Mouse (Mus musculus): Measurements from ENCODE around the gene Il12rb1. TPM values are rescaled to one million over a fixed set of nuclear protein-coding genes. Genes with fewer than 3 reads are reported as not detected.

Gene Il12rb1
- polyA plus RNA-seq, 1 experiment from 2014 or later = not detected

DNA sequence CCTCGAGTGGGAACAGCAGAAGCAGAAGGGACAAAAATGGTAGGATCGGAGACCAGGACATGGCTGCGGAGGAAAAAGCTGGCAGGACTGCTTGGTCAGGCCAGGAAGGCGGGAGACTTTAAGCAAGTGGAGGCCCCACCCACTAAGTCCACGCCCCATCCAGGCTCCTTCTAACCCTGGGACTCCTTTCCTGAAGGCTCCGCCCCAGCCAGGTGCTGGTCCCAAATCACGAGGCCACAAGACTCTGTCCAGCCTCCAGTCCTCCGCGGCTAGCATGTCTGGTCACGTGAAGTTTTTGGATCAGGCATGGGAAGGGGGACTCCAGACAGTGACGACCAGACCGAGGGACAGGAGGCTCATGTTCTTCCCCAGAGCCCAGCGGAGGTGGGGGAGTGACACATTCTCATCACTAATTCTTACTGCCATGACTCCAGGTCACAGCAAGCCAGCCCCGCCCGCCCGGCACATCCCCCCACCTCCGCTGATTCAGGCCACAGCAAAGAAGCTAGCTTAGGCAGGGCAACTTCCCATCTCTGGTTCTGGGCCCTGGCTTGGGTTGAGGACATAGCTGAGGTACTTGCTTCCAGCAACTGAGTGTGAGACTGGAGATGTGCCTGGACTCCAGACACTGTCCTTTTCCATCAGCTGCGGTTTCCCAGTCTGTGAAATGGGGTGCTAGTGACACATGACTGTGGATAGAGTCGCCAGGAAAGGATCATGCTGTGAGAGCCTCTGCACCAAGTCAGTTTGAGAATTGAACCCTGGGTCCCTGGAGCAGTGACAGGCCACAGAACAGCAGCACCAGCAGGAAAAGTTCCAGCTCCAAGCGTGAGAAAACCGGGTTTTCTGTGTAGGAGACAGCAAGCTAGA, 41.4 kb upstream of the Il12rb1 start:
- no peaks in the 10 kb centered on the region for H3K9me3 ChIP-seq
- H3K36me3 ChIP-seq = peaks cover 35% of the 10 kb centered on the region
- peak overlapping the region; percentile 23 for H3K4me3 ChIP-seq
- H3K9ac ChIP-seq = peak overlapping the region; percentile 28; the same call in 1 of the 2 replicates
- peaks cover 21% of the 10 kb centered on the region for H3K27me3 ChIP-seq
- WGBS = 11% methylated on average over 21 of the region's 21 CpGs
- peak overlapping the region; percentile 51 for H3K4me2 ChIP-seq
- no peak overlapping the region for H3K27ac ChIP-seq (replicated peaks)
- H3K4me1 ChIP-seq (replicated peaks) = peaks cover 26% of the 10 kb centered on the region
- ATAC-seq (ENCODE audit: low FRiP score, low read depth) = no peak

DNA sequence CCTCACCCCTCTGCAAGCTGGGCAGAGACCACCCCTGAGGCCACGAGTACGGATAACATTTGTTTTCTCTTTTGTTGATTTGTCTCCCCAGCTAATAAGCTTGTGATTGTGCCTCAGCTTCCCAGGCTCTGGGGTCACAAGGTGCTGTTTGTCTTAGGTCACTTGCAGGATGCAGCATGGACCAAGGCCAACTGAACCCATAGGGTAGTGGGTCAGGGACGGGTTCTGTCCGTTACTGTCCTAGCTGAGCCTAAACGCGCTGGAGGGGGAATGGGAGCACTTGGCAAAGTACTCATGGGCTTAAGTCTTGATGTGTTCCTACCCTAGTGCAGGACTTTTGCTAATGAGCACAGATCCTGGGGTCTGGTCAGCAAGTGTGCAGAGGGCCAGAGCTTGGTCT, 40.7 kb upstream of the Il12rb1 start:
- no peak overlapping the region for H3K4me2 ChIP-seq
- H3K4me1 ChIP-seq (replicated peaks) = peaks cover 33% of the 10 kb centered on the region
- no peak overlapping the region for H3K27ac ChIP-seq (replicated peaks)
- peaks cover 39% of the 10 kb centered on the region for H3K36me3 ChIP-seq
- no peak for ATAC-seq (ENCODE audit: low FRiP score, low read depth)
- H3K9me3 ChIP-seq = no peaks in the 10 kb centered on the region
- 77% methylated on average over 6 of the region's 6 CpGs for WGBS
- H3K9ac ChIP-seq = no peak overlapping the region
- H3K4me3 ChIP-seq = no peak overlapping the region
- H3K27me3 ChIP-seq = peaks cover 21% of the 10 kb centered on the region

DNA sequence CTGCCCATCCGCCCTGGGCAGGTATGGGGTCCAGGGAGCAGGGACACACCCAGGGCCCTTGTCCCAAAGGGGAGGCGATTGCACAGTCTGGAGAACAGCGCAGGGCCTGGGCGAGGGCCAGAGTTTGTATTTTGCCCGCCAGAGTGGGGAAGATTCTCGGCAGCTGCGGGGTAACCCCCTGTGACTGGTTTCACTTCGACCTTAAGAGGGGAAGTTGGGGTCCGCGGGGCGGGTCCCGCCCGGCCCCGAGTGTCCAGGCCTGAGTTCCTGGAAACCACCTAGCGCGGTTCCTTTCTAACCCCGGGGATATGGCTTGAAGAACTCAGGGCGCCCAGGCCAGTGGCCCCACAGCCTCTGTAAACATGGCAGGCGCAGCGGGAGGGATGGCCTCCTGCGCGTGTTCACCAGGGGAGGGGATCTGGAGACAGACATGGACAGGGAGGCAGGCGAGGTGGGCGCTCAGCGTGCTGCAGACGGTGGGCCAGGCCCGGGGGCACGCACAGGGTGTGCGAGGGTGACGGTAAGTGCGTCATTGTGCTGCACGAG, 39.9 kb upstream of the Il12rb1 start:
- Histone ChIP-seq H3K9me3 (no peaks in the 10 kb centered on the region), H3K9ac (no peak overlapping the region), H3K4me2 (no peak overlapping the region), H3K4me3 (no peak overlapping the region), H3K27ac (replicated peaks) (no peak overlapping the region), H3K36me3 (peaks cover 39% of the 10 kb centered on the region), H3K4me1 (replicated peaks) (peaks cover 41% of the 10 kb centered on the region), H3K27me3 (peaks cover 21% of the 10 kb centered on the region)
- 0 out of 2 replicates have a peak, but pooled peaks have one; percentile 2 for ATAC-seq (ENCODE audit: low FRiP score, low read depth)
- 97% methylated on average over 32 of the region's 32 CpGs for WGBS

DNA sequence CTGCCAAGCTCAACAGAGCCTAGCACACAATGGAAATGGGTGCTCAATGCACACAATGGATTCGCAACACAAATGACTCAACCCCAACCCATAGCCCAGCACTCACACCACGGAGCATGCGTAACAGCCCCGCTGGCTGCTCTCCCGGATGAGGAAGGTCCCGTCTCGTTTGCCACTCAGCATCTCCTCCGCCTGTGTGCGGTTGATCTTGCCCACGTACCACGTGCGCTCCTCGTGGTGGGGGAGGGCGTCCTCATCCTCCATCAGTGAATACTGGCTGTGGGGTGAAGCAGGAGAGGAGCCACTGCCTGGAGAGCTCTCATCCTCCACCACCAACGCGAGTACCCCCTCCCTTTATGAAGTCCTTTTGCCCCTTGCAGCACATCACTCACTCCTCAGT, 39.3 kb upstream of the Il12rb1 start:
- peaks cover 21% of the 10 kb centered on the region for H3K27me3 ChIP-seq
- H3K4me1 ChIP-seq (replicated peaks) = peaks cover 48% of the 10 kb centered on the region
- H3K4me3 ChIP-seq = no peak overlapping the region
- H3K36me3 ChIP-seq = peaks cover 39% of the 10 kb centered on the region
- H3K9ac ChIP-seq = no peak overlapping the region
- no peak overlapping the region for H3K4me2 ChIP-seq
- H3K9me3 ChIP-seq = no peaks in the 10 kb centered on the region
- 84% methylated on average over 16 of the region's 16 CpGs for WGBS
- no peak overlapping the region for H3K27ac ChIP-seq (replicated peaks)
- ATAC-seq (ENCODE audit: low FRiP score, low read depth) = peak; percentile 21

DNA sequence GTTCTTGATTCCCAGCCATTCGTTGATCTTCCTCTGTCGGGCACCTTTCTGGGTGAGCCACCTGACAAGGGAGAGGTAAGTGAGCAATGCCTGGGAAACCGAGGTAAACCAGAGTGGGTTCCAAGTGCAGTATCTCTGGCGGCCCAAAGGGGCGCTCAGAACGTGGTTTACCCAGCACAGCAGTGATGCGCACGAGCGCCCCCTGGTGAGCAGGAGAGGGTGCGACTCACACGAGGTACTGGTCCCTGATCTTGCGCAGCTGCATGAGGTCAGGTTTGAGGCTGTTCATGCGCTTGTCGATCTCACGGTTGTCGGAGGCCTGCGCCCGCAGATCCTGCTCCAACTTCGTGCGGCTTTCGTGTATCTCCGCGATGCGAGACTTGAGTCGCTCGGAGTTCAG, 38.9 kb upstream of the Il12rb1 start:
- Histone ChIP-seq H3K36me3 (peaks cover 39% of the 10 kb centered on the region), H3K4me3 (no peak overlapping the region), H3K27ac (replicated peaks) (0 out of 2 replicates have a peak overlapping the region, but pooled peaks have one; percentile 27), H3K9ac (no peak overlapping the region), H3K9me3 (no peaks in the 10 kb centered on the region), H3K4me2 (no peak overlapping the region), H3K27me3 (peaks cover 21% of the 10 kb centered on the region), H3K4me1 (replicated peaks) (peaks cover 52% of the 10 kb centered on the region)
- ATAC-seq (ENCODE audit: low FRiP score, low read depth) = peak; percentile 60
- 7% methylated on average over 26 of the region's 26 CpGs for WGBS

DNA sequence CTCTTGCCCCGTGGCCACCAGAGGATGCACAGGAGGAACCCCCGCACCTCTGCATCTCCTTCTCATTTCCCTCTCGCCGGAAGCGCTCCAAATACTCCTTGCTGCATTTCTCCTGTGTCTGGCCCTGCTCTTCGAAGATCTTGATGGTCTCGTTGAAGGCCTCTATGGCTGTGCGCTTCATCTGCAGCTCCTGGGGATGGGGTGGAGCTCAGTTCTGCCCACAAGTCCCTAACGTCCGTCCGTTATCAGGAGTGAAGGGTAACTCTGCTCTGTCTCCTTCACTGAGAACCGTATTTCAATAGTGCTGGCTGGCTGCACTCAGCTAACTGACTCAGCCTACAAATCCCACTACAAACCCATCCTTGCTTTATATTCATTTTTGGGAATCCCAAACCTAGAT, 38.4 kb upstream of the Il12rb1 start:
- WGBS = 75% methylated on average over 12 of the region's 12 CpGs
- Histone ChIP-seq H3K4me1 (replicated peaks) (peaks cover 57% of the 10 kb centered on the region), H3K9me3 (no peaks in the 10 kb centered on the region), H3K27me3 (peaks cover 21% of the 10 kb centered on the region), H3K4me2 (no peak overlapping the region), H3K4me3 (no peak overlapping the region), H3K27ac (replicated peaks) (peak overlapping the region; percentile 27; the same call in 1 of the 2 replicates), H3K9ac (no peak overlapping the region), H3K36me3 (peaks cover 39% of the 10 kb centered on the region)
- ATAC-seq (ENCODE audit: low FRiP score, low read depth) = no peak

DNA sequence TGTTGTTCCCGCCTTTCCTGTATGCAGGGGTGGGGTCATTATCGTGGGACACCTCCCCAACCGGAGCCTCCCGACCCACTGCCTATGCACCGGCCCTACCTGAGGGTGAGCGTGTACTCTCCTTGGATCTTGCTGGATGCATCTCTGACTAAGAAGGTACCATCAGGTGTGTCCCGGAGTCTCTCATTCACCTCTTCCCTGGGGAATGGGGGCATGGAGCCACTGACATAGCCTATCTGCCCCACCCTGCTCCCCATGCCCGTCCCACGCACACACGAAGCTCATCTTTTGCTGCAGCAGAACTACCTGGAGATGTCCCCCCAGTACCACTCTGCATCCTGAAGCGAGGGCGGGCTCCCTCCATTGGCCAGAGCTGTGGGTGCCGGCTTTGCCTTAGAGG, 37.5 kb upstream of the Il12rb1 start:
- peaks cover 39% of the 10 kb centered on the region for H3K36me3 ChIP-seq
- H3K27me3 ChIP-seq = peaks cover 21% of the 10 kb centered on the region
- WGBS = 95% methylated on average over 13 of the region's 13 CpGs
- ATAC-seq (ENCODE audit: low FRiP score, low read depth) = no peak
- H3K4me2 ChIP-seq = no peak overlapping the region
- H3K27ac ChIP-seq (replicated peaks) = no peak overlapping the region
- no peak overlapping the region for H3K4me3 ChIP-seq
- H3K9me3 ChIP-seq = no peaks in the 10 kb centered on the region
- no peak overlapping the region for H3K9ac ChIP-seq
- H3K4me1 ChIP-seq (replicated peaks) = peaks cover 64% of the 10 kb centered on the region

DNA sequence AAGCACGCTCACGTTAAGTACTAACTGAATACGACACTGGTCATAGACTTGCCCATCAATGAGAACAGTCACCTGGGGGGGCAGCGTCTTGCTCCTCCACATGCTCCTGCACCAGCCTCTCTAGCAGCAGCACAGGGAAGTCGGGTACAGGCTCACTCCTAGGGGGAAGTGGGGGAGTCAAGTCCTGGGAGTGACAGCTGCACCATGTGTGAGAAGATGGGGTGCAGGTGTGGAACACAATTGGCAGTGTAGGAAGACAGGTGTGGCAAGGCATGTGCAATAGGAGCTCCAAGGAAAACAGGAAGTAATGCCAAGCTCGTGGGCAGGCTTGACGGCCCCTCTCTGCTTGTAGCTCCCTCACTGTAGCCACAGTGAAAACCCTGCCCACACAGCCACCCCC, 37.0 kb upstream of the Il12rb1 start:
- 90% methylated on average over 7 of the region's 7 CpGs for WGBS
- Histone ChIP-seq H3K36me3 (peaks cover 39% of the 10 kb centered on the region), H3K9me3 (no peaks in the 10 kb centered on the region), H3K4me2 (no peak overlapping the region), H3K9ac (no peak overlapping the region), H3K4me1 (replicated peaks) (peaks cover 62% of the 10 kb centered on the region), H3K27me3 (peaks cover 21% of the 10 kb centered on the region), H3K27ac (replicated peaks) (no peak overlapping the region), H3K4me3 (no peak overlapping the region)
- no peak for ATAC-seq (ENCODE audit: low FRiP score, low read depth)

DNA sequence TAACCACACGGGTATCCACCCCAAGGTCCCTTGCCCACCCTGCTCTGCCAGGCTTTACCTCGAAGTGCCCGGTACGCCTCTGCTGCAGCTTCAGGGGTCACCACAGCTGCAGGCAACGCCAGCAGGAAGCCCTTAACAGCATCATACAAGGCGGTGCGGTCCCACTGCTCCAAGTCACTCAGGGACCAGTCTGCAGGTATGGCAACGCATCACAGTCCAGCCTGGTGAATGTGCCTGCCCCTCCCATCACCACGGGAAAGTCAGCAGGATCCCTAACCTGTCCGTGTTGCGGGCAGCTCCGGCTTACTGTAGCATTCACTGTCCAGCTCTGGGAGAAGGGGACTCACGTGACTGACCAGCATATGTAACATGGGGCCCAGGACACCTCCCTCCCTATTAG, 36.2 kb upstream of the Il12rb1 start:
- no peaks in the 10 kb centered on the region for H3K9me3 ChIP-seq
- no peak for ATAC-seq (ENCODE audit: low FRiP score, low read depth)
- H3K9ac ChIP-seq = no peak overlapping the region
- peaks cover 13% of the 10 kb centered on the region for H3K27me3 ChIP-seq
- peaks cover 53% of the 10 kb centered on the region for H3K4me1 ChIP-seq (replicated peaks)
- no peak overlapping the region for H3K4me2 ChIP-seq
- H3K4me3 ChIP-seq = no peak overlapping the region
- 94% methylated on average over 13 of the region's 13 CpGs for WGBS
- H3K27ac ChIP-seq (replicated peaks) = no peak overlapping the region
- H3K36me3 ChIP-seq = peaks cover 39% of the 10 kb centered on the region

DNA sequence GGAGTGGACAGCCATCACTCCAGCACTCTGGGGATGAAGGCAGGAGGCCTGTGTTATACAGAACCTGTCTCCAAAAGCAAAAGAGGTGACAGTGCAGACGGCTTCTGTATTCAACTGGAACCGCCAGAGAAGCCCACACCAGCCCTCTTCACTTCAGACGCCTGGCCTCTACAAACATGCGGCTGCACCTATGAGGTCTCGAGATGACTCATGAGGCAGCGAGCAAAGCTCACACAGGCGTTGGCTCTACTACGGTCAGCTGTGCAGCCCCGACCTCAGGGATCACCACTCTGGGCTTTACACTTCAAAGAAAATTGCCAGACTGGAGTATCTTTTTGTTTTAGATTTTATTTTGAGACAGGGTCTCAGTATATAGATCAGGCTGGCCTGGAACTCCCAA, 35.4 kb upstream of the Il12rb1 start:
- Histone ChIP-seq H3K36me3 (peaks cover 36% of the 10 kb centered on the region), H3K4me1 (replicated peaks) (peaks cover 57% of the 10 kb centered on the region), H3K4me2 (no peak overlapping the region), H3K4me3 (no peak overlapping the region), H3K9ac (no peak overlapping the region), H3K27ac (replicated peaks) (peak overlapping the region; percentile 73; the same call in 1 of the 2 replicates), H3K27me3 (peaks cover 5% of the 10 kb centered on the region; the same call in 1 of the 2 replicates), H3K9me3 (no peaks in the 10 kb centered on the region)
- ATAC-seq (ENCODE audit: low FRiP score, low read depth) = no peak
- WGBS = 89% methylated on average over 9 of the region's 9 CpGs

DNA sequence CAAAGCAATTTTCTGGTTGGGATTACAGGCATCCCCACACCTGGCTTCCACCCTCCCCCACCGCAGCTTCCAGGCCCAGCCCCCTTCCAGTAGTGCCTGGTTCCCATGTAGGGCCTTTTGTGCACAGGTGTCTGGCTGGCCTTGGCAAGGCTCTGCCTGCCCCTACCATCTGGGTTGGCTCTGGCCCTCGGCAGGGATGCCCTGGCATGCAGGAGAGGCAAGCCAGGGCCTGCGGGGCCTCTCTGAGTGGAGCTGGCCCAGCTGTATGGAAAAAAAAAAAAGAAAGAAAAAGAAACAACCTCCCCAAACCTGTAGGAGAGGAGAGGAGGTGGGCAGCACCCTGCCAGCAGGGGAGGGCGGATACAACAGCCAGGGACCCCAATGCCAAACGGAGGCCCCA, 34.8 kb upstream of the Il12rb1 start:
- no peaks in the 10 kb centered on the region for H3K9me3 ChIP-seq
- peak overlapping the region; percentile 73 for H3K27ac ChIP-seq (replicated peaks)
- no peak overlapping the region for H3K9ac ChIP-seq
- 63% methylated on average over 5 of the region's 5 CpGs for WGBS
- no peak for ATAC-seq (ENCODE audit: low FRiP score, low read depth)
- H3K4me2 ChIP-seq = peak overlapping the region; percentile 34
- peaks cover 31% of the 10 kb centered on the region for H3K36me3 ChIP-seq
- H3K27me3 ChIP-seq = no peaks in the 10 kb centered on the region
- peaks cover 62% of the 10 kb centered on the region for H3K4me1 ChIP-seq (replicated peaks)
- no peak overlapping the region for H3K4me3 ChIP-seq

DNA sequence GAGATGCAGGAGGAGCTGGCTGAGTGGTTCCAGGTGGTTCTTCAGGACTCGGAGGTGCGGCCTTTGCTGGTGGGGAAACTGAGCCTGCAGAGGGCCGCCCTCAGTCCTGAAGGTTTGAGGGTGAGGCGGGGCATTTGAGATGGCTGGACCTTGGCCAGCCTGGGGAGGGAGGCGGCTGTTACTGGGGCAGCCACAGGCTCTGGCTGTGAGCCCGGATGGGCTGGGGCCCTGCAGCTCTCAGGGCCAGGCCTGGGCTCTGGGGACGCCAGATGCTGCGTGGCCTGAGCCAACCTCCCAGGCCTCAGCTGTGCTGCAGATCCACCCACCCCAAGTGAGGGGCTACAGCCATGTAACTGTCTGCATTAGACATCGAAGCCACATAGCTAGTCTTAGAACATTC, 34.4 kb upstream of the Il12rb1 start:
- ATAC-seq (ENCODE audit: low FRiP score, low read depth) = no peak
- Histone ChIP-seq H3K36me3 (peaks cover 26% of the 10 kb centered on the region), H3K27me3 (no peaks in the 10 kb centered on the region), H3K4me1 (replicated peaks) (peaks cover 63% of the 10 kb centered on the region), H3K4me3 (no peak overlapping the region), H3K9ac (0 out of 2 replicates have a peak overlapping the region, but pooled peaks have one; percentile 23), H3K9me3 (no peaks in the 10 kb centered on the region), H3K27ac (replicated peaks) (peak overlapping the region; percentile 73), H3K4me2 (peak overlapping the region; percentile 34)
- WGBS = 36% methylated on average over 9 of the region's 9 CpGs

All from hindbrain, embryonic 15.5 days (tissue).